Mouse (Mus musculus) stomach, postnatal 0 days (tissue): ENCODE measurements around the gene Hspg2. TPM values are rescaled to one million over a fixed set of nuclear protein-coding genes. Genes with fewer than 3 reads are reported as not detected.

Experiments used
- ATAC-seq: fragments of 200-750 bp; cut with Nextera tagmentation; 2 replicates; pipeline ENCODE4 v1.8.0; 2017; ENCODE audit not compliant: low FRiP score, low TSS enrichment
- DNase-seq: peaks from one replicate; pipeline ENCODE4 v3.0.0-alpha.2; 2016; ENCODE audit warnings: low spot score
- H3K27ac ChIP-seq: fragments of 300-500 bp; sonication (generic); replicated peaks from 2 replicates; pipeline ENCODE4 v1.5.1; 2014; ENCODE audit warnings: mild to moderate bottlenecking, control low read depth
- H3K27me3 ChIP-seq: fragments of 300-500 bp; sonication (generic); 2 replicates; pipeline ENCODE4 v1.6.1; 2014; ENCODE audit warnings: low read length; ENCODE audit not compliant: control insufficient read depth, insufficient read depth
- H3K36me3 ChIP-seq: fragments of 300-500 bp; sonication (generic); 2 replicates; pipeline ENCODE4 v1.6.1; 2014; ENCODE audit warnings: low read length, mixed read lengths; ENCODE audit not compliant: control insufficient read depth, insufficient read depth
- H3K4me1 ChIP-seq: fragments of 300-500 bp; sonication (generic); replicated peaks from 2 replicates; pipeline ENCODE4 v1.6.1; 2014; ENCODE audit warnings: antibody characterized with exemption; ENCODE audit not compliant: control insufficient read depth, insufficient read depth
- H3K4me2 ChIP-seq: fragments of 300-500 bp; sonication (generic); replicated peaks from 2 replicates; pipeline ENCODE4 v1.6.1; 2014; ENCODE audit warnings: low read depth, mild to moderate bottlenecking, control low read depth, moderate library complexity
- H3K4me3 ChIP-seq: fragments of 300-500 bp; sonication (generic); 2 replicates; pipeline ENCODE4 v1.5.1; 2014; ENCODE audit warnings: low read depth, low read length, control low read depth
- H3K9ac ChIP-seq: fragments of 300-500 bp; sonication (generic); 2 replicates; pipeline ENCODE4 v1.6.1; 2014; ENCODE audit warnings: mild to moderate bottlenecking, low read length, control low read depth, mixed read lengths
- H3K9me3 ChIP-seq: fragments of 300-500 bp; sonication (generic); 2 replicates; pipeline ENCODE4 v1.6.1; 2016; ENCODE audit warnings: low read length; ENCODE audit not compliant: control insufficient read depth
- CTCF ChIP-seq: IDR thresholded peaks from 2 replicates; pipeline ENCODE4 v1.5.1; 2016; ENCODE audit warnings: antibody characterized with exemption, low read depth, mild to moderate bottlenecking, moderate library complexity
- EP300 ChIP-seq: optimal IDR thresholded peaks from 2 replicates; pipeline ENCODE3; 2016; ENCODE audit warnings: antibody characterized with exemption
- WGBS: fragments of 180-500 bp; shearing (Covaris S2); extraction: QIAGEN DNeasy Blood & Tissue Kit; methylation state at CpG from one replicate; pipeline ENCODE4 v1.1.7; 2014; 5-methylcytosine and 5-hydroxymethylcytosine counted together
- polyA plus RNA-seq: library from polyadenylated mRNA; unstranded; fragments of >200 nt; fragmentation: Nextera tagmentation; extraction: Ambion mirVana; gene quantifications from 2 replicates; pipeline ENCODE4 v1.2.1, GENCODE M21; 2015

Gene Hspg2
- polyA plus RNA-seq, 1 experiment from 2014 or later: 16.0 TPM

DNA sequence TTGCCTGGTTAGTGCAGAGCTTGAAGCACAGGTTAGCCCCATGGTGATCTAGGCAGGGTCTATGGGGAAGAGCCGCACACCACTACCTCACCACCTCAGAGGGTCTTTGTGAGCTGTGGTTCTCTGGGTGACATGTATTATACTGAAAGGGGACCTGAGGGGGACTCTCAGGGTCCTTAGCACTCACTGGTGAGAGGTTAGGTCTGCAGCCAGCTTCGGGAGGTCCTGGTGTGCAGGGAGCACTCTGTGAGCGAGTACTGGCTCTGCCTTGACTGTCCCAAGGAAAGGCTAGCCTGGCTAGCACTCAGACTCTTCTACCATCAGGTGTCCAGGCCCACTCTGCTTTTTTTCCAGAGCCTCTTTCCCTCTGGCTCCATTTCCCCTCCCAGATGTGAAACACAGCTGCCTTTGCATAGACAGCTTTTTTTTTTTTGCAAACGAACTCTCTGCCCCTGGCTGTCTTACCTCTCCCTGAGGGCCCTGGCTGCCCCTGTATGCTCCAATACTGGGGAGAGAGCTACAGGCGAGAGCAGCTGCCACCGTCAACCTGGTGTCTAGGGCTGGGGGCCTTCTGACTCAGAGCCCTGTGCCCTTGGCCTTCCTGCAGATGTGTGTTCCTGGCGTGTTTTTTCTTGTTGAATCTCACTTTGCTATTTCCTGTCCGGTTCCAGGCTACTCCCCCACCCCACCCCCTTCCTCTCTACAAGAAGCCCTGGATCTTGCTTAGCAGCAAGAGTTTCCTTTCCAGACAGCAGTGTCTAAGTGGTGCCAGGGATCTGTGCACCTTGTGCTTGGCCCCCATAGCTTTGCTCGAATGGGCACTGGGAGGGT is 29.5 kb downstream of the Hspg2 start:
- H3K4me3 ChIP-seq: no peak overlapping the region

DNA sequence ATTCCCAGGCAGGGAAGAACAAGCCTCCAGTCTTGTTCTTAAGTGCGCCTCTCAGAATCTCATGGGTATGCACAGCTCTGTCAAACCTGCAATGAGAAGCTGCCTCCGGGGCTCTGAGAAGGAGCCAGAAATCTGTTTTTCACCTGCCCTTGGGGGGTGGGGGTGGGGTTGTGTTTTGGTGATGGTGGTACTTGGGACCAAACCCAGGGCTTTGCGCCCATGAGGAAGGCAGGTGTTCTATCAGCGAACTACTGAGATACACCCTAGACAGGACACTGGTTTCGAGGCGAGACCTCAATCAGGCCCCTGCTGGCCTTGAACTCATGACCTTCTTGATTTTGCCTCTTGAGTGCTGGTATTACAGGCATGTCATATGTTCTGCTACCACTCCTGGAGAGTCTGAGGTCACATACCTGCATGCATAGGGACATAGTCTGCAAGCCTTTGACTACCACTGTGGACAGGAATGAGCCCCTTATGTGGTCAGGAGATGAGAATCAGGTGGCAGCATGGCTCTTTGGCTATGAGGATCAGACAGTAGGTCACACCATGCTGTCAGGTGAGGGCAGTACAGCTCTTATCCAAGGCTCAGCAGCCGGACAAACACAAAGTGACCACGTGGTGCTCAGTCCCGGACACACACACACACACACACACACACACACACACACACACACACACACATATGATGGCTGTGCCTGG is 30.5 kb downstream of the Hspg2 start:
- no peaks in the 10 kb centered on the region for H3K9me3 ChIP-seq
- H3K4me2 ChIP-seq: no peak overlapping the region
- DNase-seq (peak; percentile 48), ATAC-seq (no peak)
- no peak for TF ChIP-seq EP300
- peak; percentile 27; the same call in 1 of the 2 replicates for TF ChIP-seq CTCF
- no peak overlapping the region for H3K4me3 ChIP-seq
- 72% methylated on average over 9 of the region's 9 CpGs for WGBS
- peak overlapping the region; percentile 82 for H3K27ac ChIP-seq
- no peak overlapping the region for H3K9ac ChIP-seq
- peaks cover 24% of the 10 kb centered on the region for H3K4me1 ChIP-seq
- no peaks in the 10 kb centered on the region for H3K27me3 ChIP-seq
- peaks cover 5% of the 10 kb centered on the region; the same call in 1 of the 2 replicates for H3K36me3 ChIP-seq

More for the DNA sequence above, 29.5 kb downstream of the Hspg2 start:
- no peak; the same call in 1 of the 2 replicates for ATAC-seq
- peaks cover 5% of the 10 kb centered on the region; the same call in 1 of the 2 replicates for H3K36me3 ChIP-seq
- TF ChIP-seq CTCF: no peak
- no peak for TF ChIP-seq EP300
- WGBS: 31% methylated on average over 9 of the region's 9 CpGs
- no peak overlapping the region; the same call in 1 of the 2 replicates for H3K4me2 ChIP-seq
- H3K27ac ChIP-seq: peak overlapping the region; percentile 82
- H3K9me3 ChIP-seq: no peaks in the 10 kb centered on the region
- H3K27me3 ChIP-seq: no peaks in the 10 kb centered on the region
- no peak overlapping the region; the same call in 1 of the 2 replicates for H3K9ac ChIP-seq
- no peak for DNase-seq
- peaks cover 24% of the 10 kb centered on the region for H3K4me1 ChIP-seq

DNA sequence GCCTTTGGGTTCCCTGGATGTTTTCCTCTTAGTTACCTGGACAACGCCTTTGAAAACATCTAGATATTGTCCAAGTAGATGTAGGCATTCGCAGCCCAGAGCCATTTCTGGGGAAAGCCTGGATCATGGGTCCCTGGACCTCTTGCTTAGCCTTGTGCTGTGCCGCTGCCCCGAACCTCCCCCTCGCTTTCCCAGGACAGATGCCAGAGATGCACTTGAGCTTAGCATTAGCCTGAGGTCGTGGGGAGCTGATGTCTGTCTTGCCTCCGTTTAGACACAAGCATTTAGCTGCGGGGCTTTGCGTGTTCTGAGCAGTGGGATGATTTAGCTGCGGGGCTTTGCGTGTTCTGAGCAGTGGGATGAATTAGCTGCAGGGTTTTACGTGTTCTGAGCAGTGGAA is 31.6 kb downstream of the Hspg2 start:
- WGBS: 49% methylated on average over 12 of the region's 12 CpGs

DNA sequence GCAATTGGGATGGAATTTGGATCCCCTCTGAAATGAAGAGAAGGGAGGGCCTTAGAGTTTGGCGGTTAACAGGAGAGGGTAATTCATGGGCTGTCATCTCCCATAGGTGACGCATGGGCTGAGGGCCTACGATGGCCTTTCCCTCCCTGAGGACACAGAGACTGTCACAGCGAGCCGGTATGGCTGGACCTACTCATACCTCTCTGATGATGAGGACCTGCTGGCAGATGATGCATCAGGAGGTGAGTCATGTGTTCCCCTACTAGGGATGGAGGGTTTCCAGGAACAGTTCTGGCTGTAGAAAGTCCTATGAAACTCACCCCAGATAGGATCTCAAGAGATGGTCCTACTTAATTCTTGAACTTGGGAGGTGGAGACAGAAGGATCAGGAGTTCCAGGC is 32.4 kb downstream of the Hspg2 start:
- H3K4me2 ChIP-seq: no peak overlapping the region
- no peak overlapping the region for H3K4me3 ChIP-seq
- ATAC-seq (peak; percentile 9; the same call in 1 of the 2 replicates), DNase-seq (no peak)
- no peaks in the 10 kb centered on the region for H3K9me3 ChIP-seq
- 59% methylated on average over 5 of the region's 5 CpGs for WGBS
- peaks cover 5% of the 10 kb centered on the region; the same call in 1 of the 2 replicates for H3K36me3 ChIP-seq
- TF ChIP-seq CTCF (no peak), EP300 (no peak)
- no peak overlapping the region for H3K9ac ChIP-seq
- peaks cover 18% of the 10 kb centered on the region for H3K4me1 ChIP-seq
- H3K27me3 ChIP-seq: no peaks in the 10 kb centered on the region
- no peak overlapping the region; the same call in 1 of the 2 replicates for H3K27ac ChIP-seq

More for the DNA sequence above, 31.6 kb downstream of the Hspg2 start:
- DNase-seq (no peak), ATAC-seq (no peak)
- Histone ChIP-seq H3K4me3 (no peak overlapping the region), H3K4me2 (no peak overlapping the region; the same call in 1 of the 2 replicates), H3K27me3 (no peaks in the 10 kb centered on the region), H3K9me3 (no peaks in the 10 kb centered on the region), H3K4me1 (peaks cover 18% of the 10 kb centered on the region), H3K36me3 (peaks cover 5% of the 10 kb centered on the region; the same call in 1 of the 2 replicates), H3K9ac (peak overlapping the region; percentile 8; the same call in 1 of the 2 replicates), H3K27ac (no peak overlapping the region)
- TF ChIP-seq CTCF: no peak
- TF ChIP-seq EP300: no peak

DNA sequence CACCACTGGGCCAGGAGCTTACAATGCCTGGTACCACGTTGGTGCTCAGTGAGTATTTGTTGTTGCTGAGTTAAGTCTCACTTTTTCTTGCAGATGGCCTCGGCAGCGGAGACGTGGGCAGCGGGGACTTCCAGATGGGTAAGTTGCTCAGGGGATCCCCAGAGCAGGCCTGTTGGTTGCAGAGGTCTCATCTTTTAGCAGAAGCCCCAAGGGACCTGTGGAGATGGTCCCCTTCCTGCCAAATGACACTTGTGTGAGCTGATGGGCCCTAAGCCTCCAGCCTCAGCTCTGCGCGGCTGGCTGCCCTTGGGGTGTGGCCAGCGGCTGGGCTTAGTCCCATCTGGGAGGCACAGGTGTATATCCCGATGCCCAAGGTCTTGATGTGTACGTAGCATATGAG is 33.6 kb downstream of the Hspg2 start:
- Histone ChIP-seq H3K4me3 (no peak overlapping the region), H3K36me3 (peaks cover 5% of the 10 kb centered on the region; the same call in 1 of the 2 replicates), H3K4me1 (peaks cover 15% of the 10 kb centered on the region), H3K27me3 (no peaks in the 10 kb centered on the region), H3K4me2 (no peak overlapping the region), H3K27ac (no peak overlapping the region), H3K9me3 (no peaks in the 10 kb centered on the region), H3K9ac (no peak overlapping the region)
- DNase-seq (no peak), ATAC-seq (no peak)
- TF ChIP-seq CTCF (no peak), EP300 (no peak)
- WGBS: 86% methylated on average over 10 of the region's 10 CpGs
